Mouse (Mus musculus): Measurements from ENCODE around the gene Cachd1.

DNA sequence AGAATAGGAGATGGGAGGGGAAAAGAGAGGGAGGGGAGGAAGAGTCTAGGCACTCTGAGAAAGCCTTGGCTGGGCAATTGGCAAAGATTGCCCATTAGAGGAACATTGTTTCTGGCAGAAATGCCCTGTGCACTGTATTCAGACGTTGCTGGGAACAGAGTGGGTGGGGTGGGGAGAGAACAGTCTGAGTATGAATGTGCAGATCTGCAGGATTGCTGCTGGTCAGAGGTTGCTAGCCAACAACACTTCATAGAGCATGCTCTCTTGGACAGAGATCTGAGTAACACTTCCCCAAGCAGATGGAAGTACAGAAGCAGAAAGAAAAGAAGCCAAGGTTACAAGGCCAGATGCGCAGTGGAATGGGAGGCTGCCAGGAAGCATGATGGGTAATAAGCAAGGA is 285.7 kb downstream of the Cachd1 start:
- TF ChIP-seq POLR2A (IDR thresholded peaks at IDR 0.05; ENCODE audit: low read depth, low read length) (no peak), CTCF (IDR thresholded peaks at IDR 0.05; ENCODE audit: borderline replicate concordance, insufficient read depth, low read length) (no peak)

All from embryonic fibroblast, embryonic 13.5 days (primary cell).